Mouse (Mus musculus) testis, adult 2 months (tissue): ENCODE measurements at regions not wholly inside any gene's neighbourhood (a gene's known extent, or its start where the extent isn't known, plus 50 kb on each side); places are given as distances from the start of the nearest gene placed in this dataset.

ENCODE experiments used
- H3K27ac ChIP-seq: fragments of 200-500 bp; 2 replicates; pipeline ENCODE4 v1.5.1; 2012; ENCODE audit warnings: low read depth, low read length; ENCODE audit not compliant: control insufficient read depth, insufficient read depth
- H3K27me3 ChIP-seq: fragments of 200-500 bp; 2 replicates; pipeline ENCODE4 v1.6.1; 2012; ENCODE audit warnings: mild to moderate bottlenecking, low read length, moderate library complexity; ENCODE audit not compliant: control insufficient read depth, insufficient read depth
- H3K36me3 ChIP-seq: fragments of 200-500 bp; 2 replicates; pipeline ENCODE4 v1.6.1; 2012; ENCODE audit warnings: mild to moderate bottlenecking, low read length; ENCODE audit not compliant: control insufficient read depth, insufficient read depth
- H3K4me1 ChIP-seq: fragments of 200-500 bp; 2 replicates; pipeline ENCODE4 v1.6.1; 2012; ENCODE audit warnings: low read length; ENCODE audit not compliant: control insufficient read depth, insufficient read depth
- H3K4me3 ChIP-seq: fragments of 200-500 bp; 2 replicates; pipeline ENCODE4 v1.5.1; 2012; ENCODE audit warnings: low read depth, mild to moderate bottlenecking, low read length, moderate library complexity, mixed read lengths; ENCODE audit not compliant: control insufficient read depth
- CTCF ChIP-seq: fragments of 200-500 bp; IDR thresholded peaks from 2 replicates; pipeline ENCODE4 v1.5.1; 2012; ENCODE audit warnings: low read depth, mild to moderate bottlenecking, inconsistent platforms, low read length, moderate library complexity; ENCODE audit not compliant: control insufficient read depth, insufficient read depth, insufficient replicate concordance
- POLR2A ChIP-seq: fragments of 200-500 bp; IDR thresholded peaks from 2 replicates; pipeline ENCODE4 v1.6.1; 2012; ENCODE audit warnings: low read depth, mild to moderate bottlenecking, inconsistent platforms, low read length, moderate library complexity; ENCODE audit not compliant: control insufficient read depth

- Histone ChIP-seq H3K4me3 (no peak overlapping the region), H3K36me3 (no peaks in the 10 kb centered on the region), H3K27me3 (no peaks in the 10 kb centered on the region), H3K27ac (no peak overlapping the region), H3K4me1 (no peaks in the 10 kb centered on the region)
- TF ChIP-seq POLR2A, result no peak
- TF ChIP-seq CTCF, result no peak
Measured at GRCm38 (mm10) chr5:96931576-96932152, 65.8 kb upstream of the Bmp2k start.

- TF ChIP-seq POLR2A (no peak), CTCF (no peak)
- H3K27me3 ChIP-seq, result no peaks in the 10 kb centered on the region
Measured at GRCm38 (mm10) chr5:96936239-96936638, 61.2 kb upstream of the Bmp2k start.

DNA sequence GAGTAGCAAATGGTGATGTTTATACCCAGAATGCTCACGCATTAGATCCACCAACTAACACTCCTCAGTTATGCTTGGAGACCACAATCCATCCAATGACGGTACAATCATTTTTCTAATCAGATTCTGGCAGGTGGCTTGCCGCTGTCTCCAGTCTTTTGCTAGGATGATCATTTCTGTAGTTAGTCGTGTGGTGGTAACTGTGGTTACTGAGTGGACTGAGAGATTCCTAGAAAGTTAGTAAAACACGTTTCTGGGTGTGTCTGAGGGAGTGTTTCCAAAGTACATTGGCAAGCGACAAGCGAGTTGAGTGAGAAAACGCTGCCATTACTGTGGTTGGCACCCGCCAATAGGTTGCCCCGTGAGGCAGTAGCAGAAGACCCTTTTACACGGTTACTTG, 58.8 kb upstream of the Bmp2k start:
- H3K36me3 ChIP-seq, result no peaks in the 10 kb centered on the region
- TF ChIP-seq CTCF (no peak), POLR2A (no peak)
- no peaks in the 10 kb centered on the region for H3K4me1 ChIP-seq
- H3K27me3 ChIP-seq, result no peaks in the 10 kb centered on the region
- no peak overlapping the region for H3K27ac ChIP-seq
- H3K4me3 ChIP-seq, result no peak overlapping the region

More at GRCm38 (mm10) chr5:96936239-96936638, 61.2 kb upstream of the Bmp2k start:
- Histone ChIP-seq H3K4me1 (no peaks in the 10 kb centered on the region), H3K36me3 (no peaks in the 10 kb centered on the region), H3K27ac (no peak overlapping the region), H3K4me3 (no peak overlapping the region)

GRCm38 (mm10) chr5:96939273-96939672, 58.2 kb upstream of the Bmp2k start:
- H3K27ac ChIP-seq, result no peak overlapping the region
- H3K4me3 ChIP-seq, result no peak overlapping the region
- no peaks in the 10 kb centered on the region for H3K36me3 ChIP-seq
- H3K27me3 ChIP-seq, result no peaks in the 10 kb centered on the region
- TF ChIP-seq CTCF (no peak), POLR2A (no peak)
- no peaks in the 10 kb centered on the region for H3K4me1 ChIP-seq

DNA sequence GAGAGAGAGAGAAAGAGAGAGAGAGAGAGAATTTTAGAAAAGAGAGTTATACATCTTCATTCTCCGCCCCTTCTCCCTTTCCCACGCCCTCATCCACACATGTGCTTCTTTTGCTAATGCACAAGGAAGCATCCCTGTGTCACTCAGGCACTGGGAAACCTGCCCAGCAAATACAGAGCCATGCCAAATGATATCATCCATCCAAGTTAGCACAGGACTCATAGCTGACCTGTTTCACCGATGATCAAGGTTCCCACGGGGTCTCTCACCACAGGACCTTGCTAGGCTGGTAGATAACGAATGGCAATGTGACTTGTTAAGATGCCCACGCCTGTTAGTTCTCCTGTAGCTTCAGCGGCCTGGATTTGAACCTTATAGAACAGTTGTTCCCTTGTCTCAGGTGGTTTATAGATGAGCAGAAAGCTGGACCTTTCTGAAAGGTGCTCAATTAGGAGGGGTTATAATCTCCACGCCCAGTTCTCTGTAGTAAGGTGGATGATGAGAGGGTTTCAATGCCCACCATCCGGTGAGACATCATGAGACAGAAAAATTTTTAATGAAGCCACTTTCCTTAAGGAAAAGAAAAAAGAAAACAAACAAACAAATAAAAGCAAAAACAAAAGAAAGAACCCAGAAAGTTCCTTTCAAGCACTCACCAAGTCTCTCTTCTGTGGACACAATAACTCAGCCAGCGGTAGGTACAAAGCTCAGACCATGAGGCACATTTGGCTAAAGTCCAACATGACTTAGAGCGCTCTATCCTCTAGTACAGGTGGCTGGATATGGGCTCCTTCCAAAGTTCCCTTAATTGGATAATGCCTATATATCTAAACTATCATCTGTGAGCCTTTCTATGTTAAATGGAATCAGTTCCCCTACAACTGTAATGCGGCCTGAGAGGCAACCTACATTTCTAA, 57.1 kb upstream of the Bmp2k start:
- Histone ChIP-seq H3K4me3 (no peak overlapping the region), H3K27ac (no peak overlapping the region), H3K36me3 (no peaks in the 10 kb centered on the region), H3K4me1 (no peaks in the 10 kb centered on the region), H3K27me3 (no peaks in the 10 kb centered on the region)
- TF ChIP-seq CTCF, result no peak
- no peak for TF ChIP-seq POLR2A

- H3K27me3 ChIP-seq, result no peaks in the 10 kb centered on the region
- no peaks in the 10 kb centered on the region for H3K36me3 ChIP-seq
- TF ChIP-seq POLR2A (no peak), CTCF (no peak)
- no peak overlapping the region for H3K27ac ChIP-seq
- H3K4me3 ChIP-seq, result no peak overlapping the region
- no peaks in the 10 kb centered on the region for H3K4me1 ChIP-seq
Measured at GRCm38 (mm10) chr5:96941087-96941468, 56.4 kb upstream of the Bmp2k start.

DNA sequence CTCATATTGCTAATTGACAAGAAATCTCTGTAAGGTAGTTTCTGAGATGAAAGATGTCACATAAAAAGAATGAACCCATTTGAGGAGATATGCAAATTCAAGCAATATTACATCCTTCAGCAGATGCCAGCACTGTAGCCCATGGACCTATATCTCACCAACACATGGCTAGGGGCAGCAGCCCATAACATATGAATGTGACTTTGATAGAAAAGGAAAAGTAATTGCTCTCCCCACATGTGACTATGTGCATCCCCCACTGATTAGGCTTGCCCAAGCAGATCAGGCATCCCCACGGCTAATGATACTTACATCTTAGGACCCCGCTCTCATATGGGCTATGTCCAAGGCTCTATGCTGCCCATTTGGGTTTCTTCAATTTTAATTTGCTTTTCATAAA, 56.0 kb upstream of the Bmp2k start:
- Histone ChIP-seq H3K27ac (no peak overlapping the region), H3K4me3 (no peak overlapping the region), H3K4me1 (no peaks in the 10 kb centered on the region), H3K27me3 (no peaks in the 10 kb centered on the region), H3K36me3 (no peaks in the 10 kb centered on the region)
- no peak for TF ChIP-seq POLR2A
- TF ChIP-seq CTCF, result no peak
